Mouse (Mus musculus): ENCODE results near the gene Rai14. TPM values are rescaled to one million over a fixed set of nuclear protein-coding genes. Genes with fewer than 3 reads are reported as not detected.

The Rai14 gene
- total RNA-seq, 2 experiments from 2014 or later: 10.4 to 11.4 TPM

- DNase-seq (ENCODE audit: low spot score in 2 of 2): no peak
- intact Hi-C loops (cut with DNase I): no loop called here
These were observed 50.5 kb downstream of the Rai14 start for GRCm38 (mm10) chr15:10663793-10664528.

DNA sequence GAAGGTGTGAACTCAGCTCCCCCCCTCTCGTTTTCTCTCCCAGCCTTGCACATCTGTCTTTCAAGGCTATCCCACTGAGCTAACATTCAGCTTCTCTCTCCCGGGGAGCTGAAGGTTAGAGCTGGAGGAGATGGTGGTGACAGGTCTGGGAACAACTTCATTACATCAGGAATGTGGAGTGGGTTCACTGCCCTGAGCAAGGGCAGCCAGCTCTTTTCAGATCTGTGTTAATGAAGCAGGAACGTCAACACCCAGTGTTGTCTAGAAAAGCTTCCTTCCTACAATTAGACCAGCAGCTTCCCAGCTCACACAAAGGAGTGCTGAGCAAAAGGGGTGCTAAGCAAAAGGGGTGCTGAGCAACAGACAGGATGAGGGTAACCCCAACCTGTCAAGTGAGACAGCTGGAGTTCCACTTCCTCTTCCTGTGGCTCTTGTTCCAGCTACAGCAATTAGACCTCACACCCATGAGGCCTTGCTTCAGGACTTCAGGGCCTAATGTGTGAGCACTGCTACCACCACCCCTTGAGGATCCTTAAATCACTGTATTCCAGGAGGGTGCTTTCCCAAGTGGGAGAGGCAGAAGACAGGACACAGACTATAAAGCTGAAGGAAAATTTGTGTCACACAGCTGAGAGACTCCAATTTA is 52.3 kb downstream of the Rai14 start:
- DNase-seq (ENCODE audit: low spot score in 2 of 2): no peak
- intact Hi-C loops (cut with DNase I): no loop called here

- intact Hi-C loops (cut with DNase I): no loop called here
- DNase-seq (ENCODE audit: low spot score in 2 of 2): no peak
These were observed 55.6 kb downstream of the Rai14 start for GRCm38 (mm10) chr15:10658803-10659202.

DNA sequence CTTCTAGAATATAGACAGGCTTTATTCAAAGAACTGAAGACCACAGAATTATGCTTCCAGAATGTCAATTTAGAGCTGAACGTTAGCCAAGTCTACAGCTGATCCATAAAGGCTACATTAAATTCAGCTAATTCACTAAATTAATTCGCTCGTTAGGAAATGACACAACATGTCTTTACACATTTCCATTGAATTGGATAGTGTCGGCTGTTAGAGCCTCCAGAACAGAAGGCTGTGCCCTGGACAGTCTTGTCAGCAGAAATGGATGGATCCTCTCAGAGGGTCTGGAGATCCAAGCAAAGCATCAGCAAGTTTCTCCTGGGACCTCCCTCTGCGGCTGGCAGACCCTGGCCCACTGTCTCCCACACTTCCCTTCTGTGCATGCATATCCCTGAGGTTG is 58.3 kb downstream of the Rai14 start:
- intact Hi-C loops (cut with DNase I): no loop called here
- no peak for DNase-seq (ENCODE audit: low spot score in 2 of 2)

GRCm38 (mm10) chr15:10655151-10655905 is 59.1 kb downstream of the Rai14 start:
- intact Hi-C loops (cut with DNase I): no loop called here
- no peak for DNase-seq (ENCODE audit: low spot score in 2 of 2)

- intact Hi-C loops (cut with DNase I): no loop called here
- DNase-seq (ENCODE audit: low spot score in 2 of 2): no peak
These were observed 59.7 kb downstream of the Rai14 start for GRCm38 (mm10) chr15:10654696-10655095.

DNA sequence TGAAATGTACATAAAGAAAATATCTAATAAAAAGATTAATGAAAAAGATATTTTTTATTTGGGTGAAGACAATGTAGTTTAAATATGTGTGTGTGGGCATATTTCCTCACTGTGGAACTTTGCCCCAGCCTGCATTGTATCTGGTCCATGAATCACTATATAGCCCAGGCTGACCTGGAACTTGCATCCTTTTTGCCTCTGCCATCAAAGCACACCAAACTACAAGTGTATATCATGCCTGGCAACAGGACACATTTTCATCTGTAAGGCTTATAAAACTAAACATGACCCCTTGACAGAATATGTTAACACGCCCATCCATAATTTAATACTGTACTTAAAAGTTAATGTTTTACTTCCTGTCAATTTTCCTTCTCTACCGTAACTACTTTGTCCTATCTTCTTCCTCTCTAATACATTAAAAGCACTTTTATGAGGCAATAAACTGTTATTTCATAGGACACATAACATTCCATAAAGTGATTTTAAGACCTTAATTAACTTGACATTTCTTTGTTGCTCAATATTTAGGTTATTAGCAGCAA is 61.4 kb downstream of the Rai14 start:
- intact Hi-C loops (cut with DNase I): no loop called here
- no peak for DNase-seq (ENCODE audit: low spot score in 2 of 2)

DNA sequence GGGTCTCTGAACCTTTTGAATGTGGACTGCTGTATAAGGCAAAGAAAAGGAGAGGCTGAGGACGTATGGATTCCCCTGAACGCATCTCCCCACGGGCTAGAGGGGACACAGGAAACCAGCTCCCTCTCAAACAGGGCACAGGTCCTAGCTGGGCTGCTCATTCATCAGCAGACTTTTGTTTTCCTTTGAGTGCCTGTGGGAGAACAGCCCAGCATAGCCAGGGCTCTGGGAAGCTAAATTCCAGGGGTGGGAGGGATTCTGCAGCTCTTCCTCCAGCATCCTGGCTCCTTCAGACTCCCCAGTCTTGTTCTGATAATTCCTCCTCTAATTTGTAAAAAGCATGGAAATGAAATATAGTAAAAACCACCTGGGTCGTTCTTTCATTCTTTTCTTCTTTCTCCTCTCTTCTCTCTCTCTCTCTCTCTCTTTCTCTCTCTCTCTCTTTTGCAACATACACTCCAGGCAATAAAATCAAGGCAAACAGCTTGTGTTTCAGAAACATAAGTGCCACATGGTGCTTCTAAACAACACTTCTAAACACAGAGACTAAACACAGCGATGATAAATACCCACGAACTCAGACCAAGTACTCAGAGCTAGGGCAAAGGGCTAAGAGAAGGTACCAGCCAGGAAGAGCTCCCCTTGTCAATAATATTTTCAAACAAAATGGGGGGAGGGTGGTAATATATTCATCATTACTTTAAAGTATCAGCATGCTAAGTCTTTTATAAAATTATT is 65.9 kb downstream of the Rai14 start:
- intact Hi-C loops (cut with DNase I): no loop called here
- DNase-seq (ENCODE audit: low spot score in 2 of 2): no peak

- DNase-seq (ENCODE audit: low spot score in 2 of 2): no peak
- intact Hi-C loops (cut with DNase I): no loop called here
These were observed 68.1 kb downstream of the Rai14 start for GRCm38 (mm10) chr15:10646297-10646696.

DNA sequence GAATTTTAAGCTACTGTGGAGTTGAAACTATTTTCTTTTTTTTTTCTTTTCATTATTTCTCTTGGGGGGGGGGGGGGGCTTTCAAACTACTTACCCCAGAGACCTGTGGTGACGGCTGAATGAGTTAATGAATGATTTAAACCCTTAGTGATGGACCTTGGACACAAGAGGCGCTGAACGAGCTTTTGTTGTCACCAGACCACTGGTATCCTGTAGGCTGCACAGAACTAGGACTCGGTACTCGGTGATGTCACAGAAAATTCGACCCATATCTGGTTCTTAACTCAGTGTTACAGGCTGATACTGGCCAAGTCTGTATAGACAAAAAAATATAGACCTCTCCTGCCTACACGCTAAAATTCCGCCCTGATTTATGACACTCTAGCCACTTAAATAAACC is 69.3 kb downstream of the Rai14 start:
- DNase-seq (ENCODE audit: low spot score in 2 of 2): no peak
- intact Hi-C loops (cut with DNase I): no loop called here

- DNase-seq (ENCODE audit: low spot score in 2 of 2): no peak
- intact Hi-C loops (cut with DNase I): no loop called here
These were observed 70.6 kb downstream of the Rai14 start for GRCm38 (mm10) chr15:10643819-10644218.

DNA sequence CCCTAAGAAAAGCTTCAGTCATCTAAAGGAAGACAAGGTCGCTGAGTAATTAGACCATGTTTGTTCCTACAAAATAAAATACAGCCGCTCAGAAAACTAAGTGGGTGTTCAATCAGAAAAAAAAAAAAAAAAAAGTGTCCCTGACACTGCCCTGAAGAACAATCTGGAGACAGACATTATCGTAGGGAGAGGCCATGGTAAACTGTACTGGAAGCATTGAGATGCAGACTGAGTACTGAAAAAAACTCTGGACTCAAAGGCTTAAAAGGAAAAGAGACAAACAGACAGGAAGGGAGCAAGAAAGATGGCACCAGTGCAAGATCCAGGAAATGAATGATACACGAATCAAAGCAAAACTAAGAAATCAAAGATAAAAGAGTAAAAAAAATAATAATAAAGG is 71.2 kb downstream of the Rai14 start:
- intact Hi-C loops (cut with DNase I): no loop called here

GRCm38 (mm10) chr15:10642419-10642818 is 72.0 kb downstream of the Rai14 start:
- DNase-seq (ENCODE audit: low spot score in 2 of 2): no peak
- intact Hi-C loops (cut with DNase I): no loop called here

More for the DNA sequence above, 71.2 kb downstream of the Rai14 start:
- DNase-seq (ENCODE audit: low spot score in 2 of 2): no peak

DNA sequence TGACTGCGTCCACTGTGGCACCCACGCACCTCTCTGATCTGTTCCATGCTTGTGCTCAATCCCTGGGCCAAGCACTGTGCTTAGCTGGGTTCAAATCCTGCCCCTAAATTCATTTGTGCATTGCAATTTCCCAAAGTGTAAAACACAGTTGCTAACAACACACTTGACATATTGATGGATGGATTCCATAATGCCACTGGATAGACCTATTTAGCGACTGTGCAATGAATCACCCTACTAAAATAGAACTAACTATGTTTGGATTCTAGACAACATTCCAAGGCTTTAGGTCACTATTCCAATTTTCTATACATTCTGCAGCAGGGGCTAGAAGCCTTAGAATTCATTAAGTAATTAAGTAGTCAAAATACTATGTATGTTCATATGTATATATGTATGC is 73.7 kb downstream of the Rai14 start:
- intact Hi-C loops (cut with DNase I): no loop called here
- DNase-seq (ENCODE audit: low spot score in 2 of 2): no peak

- intact Hi-C loops (cut with DNase I): no loop called here
- no peak for DNase-seq (ENCODE audit: low spot score in 2 of 2)
These were observed 77.1 kb downstream of the Rai14 start for GRCm38 (mm10) chr15:10637251-10637793.

DNA sequence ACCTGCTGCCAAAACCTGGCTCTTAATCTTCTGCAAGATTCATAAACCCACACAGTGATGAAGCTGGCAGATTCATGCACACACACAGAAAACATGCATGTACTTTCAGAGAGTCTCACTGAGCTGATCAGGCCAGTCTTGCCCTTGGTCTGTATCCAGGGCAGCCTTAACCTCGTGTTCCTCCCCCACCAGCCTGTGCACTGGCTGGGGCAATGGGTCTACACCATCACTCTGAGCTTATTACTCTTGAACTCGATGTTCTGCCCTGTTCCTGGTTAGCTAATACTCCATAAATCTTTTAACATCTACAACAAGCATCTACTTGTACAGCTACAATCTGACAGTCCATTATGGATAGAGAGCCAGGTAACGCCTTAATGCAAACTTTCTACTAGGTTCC is 77.6 kb downstream of the Rai14 start:
- DNase-seq (ENCODE audit: low spot score in 2 of 2): no peak
- intact Hi-C loops (cut with DNase I): no loop called here

DNA sequence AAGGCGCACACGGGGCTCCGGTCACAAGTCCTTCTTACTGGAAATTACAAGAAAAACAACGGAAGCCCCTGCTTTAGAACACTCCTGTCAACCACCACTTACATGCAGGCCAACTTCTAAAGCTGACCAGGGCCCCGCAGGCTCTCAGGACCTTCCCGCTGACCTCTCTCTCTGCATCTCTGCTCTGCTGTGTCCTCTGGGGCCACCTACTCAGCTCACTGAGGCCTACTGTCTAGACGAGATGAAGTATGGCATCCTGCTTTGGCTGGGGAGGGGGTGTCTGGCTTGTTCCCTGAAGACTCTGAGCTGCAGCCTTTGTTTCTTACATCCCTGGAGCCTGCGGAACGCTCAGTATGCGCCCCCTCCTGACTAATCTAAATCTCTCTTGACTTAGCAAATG is 79.3 kb downstream of the Rai14 start:
- intact Hi-C loops (cut with DNase I): no loop called here

GRCm38 (mm10) chr15:10634176-10634575 is 80.2 kb downstream of the Rai14 start:
- intact Hi-C loops (cut with DNase I): no loop called here
- DNase-seq (ENCODE audit: low spot score in 2 of 2): no peak

More for the DNA sequence above, 79.3 kb downstream of the Rai14 start:
- no peak for DNase-seq (ENCODE audit: low spot score in 2 of 2)

DNA sequence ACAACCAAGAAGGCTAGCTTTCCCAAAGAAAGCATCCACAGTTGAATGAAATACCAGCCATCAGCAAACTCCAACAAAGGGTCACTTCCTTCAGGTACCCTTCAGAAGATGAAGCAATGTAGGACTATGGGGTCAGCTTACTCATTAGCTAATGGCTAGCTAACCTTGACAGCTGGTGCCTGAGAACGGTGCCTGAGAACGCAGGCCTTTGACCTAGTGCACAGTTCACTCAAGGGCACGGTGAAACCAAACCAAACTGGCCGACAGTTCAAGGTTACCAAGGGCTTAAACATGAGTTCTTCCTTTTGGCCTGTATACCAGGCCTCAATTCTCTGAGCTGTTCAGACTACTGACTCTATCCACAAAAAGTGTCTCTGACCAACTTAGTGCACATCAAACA is 81.0 kb downstream of the Rai14 start:
- DNase-seq (ENCODE audit: low spot score in 2 of 2): no peak
- intact Hi-C loops (cut with DNase I): no loop called here

Measured in left cerebral cortex, postnatal 14 days (tissue).